Mouse (Mus musculus) cerebellum, postnatal 25 days (tissue): ENCODE data around the gene Dot1l.

ENCODE experiments used
- DNase-seq, 2 experiments: peaks; one replicate each; pipeline ENCODE4 v3.0.0; 2021; ENCODE audit warnings: mixed read lengths in 2 of 2

Dot1l gene

DNA sequence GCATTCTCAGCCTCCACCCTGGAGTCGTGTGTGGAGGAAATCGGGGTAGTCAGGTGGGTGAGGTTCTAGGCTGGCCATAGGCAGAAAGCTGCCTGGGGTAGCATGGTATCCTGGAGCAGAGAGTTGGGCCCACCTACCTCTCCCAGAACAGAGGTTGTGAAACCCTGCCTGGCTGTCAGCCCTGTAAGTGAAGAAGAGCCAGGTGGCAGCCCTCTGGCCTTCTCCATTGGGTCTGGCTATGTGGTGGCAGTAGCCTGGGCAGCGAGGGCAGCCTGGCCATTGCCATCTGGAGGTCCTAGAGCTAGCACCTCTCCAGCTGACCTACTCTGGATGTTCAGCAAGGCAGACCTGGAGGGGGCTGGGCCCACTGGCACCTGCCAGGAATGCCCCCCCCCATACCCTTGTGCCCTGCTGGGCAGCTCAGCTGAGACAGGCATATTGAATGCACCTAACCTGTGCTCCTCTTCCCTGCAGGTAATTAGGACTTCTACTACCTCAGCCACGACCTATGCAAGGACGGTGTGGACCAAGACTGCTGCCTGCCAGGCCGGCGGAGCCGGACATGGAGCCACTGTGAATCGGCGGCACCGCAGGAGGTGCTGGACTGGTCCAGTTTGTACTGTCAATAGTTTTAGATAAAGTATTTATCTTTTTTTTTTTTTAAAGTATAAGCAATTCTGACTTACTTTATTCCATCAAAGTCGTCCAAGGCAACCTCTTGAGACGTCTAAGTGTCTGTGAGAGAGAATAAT is 38.2 kb downstream of the Dot1l start:
- DNase-seq, result peak; percentile 76 to 81

DNA sequence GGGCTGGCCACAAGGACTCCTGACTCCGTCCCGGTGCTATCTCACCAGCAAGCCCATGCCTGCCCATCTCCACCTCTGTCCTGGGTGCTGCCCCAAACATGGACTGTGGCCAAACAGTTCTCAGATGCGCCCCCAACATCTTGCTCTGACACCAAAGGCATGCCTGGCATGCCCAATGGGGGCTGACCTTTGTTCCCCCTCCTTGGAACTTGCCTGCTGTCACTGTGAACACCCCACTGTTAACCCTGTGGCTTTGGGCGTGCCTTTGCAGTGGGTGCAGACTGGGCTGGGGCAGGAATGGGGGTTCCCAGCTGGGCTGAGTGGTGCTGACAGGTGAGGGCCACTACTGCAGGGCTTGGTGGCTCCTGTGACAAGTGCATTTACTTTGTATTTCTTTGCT is 38.8 kb downstream of the Dot1l start:
- peak in 1 of 2 experiments; percentile 36 for DNase-seq

DNA sequence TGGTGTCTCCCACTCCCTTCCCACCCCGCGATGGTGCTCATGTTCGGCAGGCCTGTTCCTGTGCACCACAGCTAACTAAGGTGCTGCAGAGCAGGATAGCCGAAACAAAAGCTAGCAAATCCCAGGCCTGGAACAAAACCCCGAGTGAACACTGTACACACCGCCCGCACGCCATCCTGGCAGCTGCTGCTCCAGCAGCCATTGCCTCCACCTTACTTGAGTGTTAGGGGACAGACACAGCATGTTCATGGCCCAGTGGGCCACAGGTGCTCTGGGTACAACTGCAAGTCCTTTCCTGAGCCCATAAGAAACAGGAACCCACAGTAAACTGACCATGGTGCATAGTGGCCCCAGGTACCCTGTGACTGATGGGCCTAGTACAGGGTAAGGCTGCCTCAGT is 39.7 kb downstream of the Dot1l start:
- peak in 1 of 2 experiments; percentile 29 for DNase-seq

DNA sequence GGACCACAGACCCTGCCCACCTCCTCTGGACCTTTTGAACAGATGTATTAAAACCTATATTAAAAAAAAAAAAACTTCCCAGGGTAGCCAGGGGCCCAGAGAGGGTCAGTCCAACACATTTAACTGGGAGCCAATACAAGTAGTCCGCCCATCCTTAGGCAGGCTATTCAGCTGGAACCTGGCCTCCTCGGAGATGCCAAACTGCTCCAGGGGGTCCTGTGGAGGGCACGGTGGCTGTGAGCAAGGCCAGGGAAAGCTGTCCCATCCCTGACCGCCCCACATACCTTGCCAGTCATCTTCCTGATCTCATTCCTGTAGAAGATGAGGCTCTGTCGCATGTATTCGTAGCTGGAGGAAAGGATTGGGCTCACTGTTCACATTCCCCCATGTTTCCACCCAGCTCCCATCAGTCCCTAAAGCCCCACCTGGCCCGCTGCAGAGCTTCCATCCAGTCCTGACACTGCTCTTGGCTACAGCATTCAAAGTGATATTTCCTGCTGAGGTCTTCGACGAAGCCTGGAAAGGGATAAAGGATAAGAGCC is 41.4 kb downstream of the Dot1l start:
- DNase-seq, result peak in 1 of 2 experiments; percentile 48

DNA sequence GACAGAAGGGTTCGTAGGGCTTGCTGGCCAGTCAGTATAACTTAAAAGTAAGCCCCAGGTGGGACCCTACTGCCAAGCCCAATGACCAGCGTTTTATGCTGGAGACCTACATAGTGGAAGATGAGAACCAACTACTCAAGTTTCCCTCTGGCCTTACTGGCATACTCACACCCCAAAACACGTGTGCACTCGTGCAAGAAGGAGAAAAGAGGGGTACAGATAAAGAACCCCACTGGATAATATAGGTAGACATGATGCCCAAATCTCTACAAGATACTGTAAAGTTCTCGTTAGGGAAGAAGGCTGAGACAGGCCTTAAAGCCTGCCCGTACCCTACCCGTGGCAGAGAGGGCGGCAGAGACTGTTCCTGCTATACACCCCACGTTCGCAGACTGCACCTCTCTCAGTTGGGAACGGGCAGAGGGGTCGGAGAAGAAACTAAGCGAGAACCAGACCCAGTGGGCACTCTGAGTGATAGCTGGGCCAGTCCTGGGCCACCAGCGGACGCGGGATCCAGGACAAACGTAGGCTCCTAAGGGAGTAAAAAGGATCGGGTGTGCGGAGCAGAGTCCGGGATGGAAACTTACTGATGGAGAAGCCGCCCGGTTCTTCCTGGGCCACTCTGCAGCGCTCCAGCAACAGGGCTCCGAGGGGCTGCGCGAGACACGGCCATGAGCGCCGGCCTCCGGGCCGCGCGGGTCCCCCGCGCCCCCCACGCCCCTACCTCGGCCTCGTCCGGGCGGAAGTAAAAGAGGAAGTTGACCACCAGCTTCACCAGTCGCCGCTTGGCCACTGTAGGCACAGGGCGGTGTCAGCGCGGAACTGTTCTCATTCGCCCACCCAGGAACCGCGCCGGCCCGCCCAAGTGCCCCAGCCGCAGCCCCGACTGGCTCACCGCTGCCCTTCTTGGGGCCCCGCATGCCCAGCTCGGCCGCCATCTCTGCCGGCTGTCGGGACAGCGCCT is 42.5 kb downstream of the Dot1l start:
- peak in 1 of 2 experiments; percentile 12 for DNase-seq

DNA sequence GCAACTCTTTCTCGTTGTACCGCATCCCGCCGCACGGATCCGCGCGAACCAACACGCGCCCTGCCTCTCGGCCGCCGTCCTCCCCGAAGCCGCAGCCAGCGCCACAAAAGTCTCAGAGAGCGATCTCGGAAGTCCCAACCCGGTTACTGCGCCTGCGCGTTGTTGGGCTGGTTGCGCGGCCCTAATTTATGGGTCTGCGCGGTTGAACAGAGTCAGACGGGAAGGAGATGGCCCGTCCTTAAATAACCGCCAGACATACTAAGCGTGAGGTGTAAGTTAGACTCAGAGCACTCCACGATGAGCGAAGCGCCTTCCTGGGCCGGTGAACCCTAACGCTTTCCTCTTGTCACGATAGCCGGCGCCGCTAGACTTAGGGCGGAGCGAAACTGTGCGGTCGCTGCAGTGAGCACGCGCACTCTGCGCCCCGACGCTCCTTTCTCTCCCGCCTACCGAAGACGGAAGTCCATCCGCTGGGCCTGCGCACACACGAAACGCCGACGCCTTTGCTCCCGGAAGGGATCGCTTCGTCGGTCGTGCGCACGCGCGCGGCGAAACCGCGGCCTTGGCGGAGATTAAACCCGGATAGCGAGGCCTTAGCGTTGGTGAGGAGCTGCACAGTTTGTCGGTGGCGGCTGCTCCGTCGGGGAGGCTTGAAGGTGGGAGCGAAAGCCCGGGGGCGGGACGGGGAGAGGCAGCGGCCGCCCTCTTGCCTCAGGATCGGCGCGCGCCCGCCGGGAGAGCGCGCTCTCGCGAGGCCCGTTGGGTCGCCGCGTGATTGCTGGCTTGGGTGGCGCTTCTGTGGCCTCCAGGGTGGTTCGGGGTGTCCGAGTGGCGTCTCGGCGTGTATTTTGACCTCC is 43.4 kb downstream of the Dot1l start, which contains the start of the genes Sf3a2 and Plekhj1:
Gene Sf3a2, plus strand, starts transcription at position 49 of the 857 bp plus-strand sequence.
Gene Plekhj1, minus strand, starts transcription at position 477 of the 857 bp plus-strand sequence.
- DNase-seq, result peak; percentile 98 to 99

DNA sequence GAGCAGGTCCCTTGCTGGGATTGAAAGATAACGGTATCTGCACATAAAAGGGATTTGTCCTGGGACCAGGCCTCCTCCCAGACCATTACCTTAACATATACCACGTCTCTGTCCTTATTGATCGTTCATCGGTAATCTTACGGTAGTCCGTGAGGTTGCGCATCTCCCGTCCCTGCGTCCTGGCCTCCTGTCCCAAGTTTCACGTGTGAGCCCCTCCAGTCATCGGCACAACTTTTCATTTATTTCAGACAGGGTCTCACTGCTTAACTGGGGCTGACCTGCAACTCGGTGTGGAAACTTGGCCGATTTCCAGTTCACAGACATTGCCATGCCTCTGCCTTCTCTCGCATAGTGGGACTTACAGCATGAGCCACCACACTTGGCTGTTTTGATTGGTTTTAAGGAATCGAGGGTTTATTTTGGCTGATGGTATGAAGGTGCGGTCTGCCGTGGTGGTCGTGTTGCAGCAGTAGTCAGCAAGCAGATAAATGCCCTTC is 44.1 kb downstream of the Dot1l start:
- peak in 1 of 2 experiments; percentile 30 for DNase-seq

DNA sequence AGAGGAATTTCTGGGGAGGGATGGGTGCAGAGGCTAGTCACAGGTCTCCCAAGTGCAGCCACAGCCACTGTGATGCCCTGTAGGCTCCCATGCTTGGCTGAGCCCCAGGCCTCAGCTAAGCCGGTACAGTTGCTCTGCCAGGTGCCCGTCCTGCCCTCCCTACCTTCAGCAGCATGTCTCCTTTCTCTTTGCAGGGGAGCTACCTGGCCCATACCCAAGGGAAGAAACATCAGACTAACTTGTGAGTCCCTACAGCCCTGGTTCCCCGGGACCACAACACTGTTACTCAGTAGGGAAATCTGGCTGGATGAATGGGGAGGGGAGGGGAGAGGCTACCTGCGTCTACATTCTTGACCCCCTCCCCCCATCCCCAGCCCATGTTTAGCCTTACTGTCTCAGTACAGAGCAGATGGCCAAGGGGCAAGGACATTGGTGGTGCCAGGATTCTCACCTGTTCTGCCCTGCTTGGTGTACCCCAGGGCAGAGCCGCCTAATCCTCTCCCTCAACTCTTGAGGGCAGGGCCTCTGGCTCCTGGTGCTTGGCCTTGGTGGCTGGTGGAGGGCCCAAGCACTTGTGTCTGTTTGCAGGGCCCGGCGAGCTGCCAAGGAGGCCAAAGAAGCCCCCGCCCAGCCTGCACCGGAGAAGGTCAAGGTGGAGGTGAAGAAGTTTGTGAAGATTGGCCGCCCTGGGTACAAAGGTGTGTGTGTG is 47.4 kb downstream of the Dot1l start:
- DNase-seq, result peak; percentile 30 to 47

DNA sequence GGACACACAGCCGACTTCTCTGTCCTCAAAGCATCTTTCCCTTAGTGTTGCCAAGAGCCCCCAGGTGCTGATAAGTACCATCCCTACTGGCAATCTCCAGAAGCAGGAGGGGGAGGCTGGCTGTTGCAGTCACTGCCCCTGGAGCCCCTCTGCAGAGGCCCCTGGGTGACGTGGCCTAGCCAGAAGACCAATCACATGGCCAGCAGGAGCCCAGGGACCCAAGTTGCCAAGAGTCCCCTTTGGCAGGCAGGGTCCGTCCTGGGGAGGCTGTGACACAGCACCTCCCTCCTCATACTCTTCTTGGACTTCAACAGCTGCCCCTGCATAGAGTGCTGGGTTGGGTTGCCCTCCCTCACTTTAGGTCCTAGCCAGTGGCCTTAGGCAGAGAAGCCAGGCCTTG is 48.0 kb downstream of the Dot1l start:
- DNase-seq, result no peak

DNA sequence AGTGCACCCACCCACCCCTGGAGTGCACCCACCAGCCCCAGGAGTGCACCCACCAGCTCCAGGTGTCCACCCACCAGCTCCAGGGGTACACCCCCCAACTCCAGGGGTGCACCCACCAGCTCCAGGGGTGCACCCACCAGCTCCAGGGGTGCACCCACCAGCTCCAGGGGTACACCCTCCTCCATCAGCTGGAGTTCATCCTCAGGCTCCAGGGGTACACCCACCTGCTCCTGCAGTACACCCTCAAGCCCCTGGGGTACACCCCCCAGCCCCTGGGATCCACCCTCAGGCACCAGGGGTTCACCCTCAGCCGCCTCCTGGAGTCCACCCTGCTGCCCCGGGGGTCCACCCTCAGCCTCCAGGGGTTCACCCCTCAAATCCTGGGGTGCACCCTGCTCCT is 49.3 kb downstream of the Dot1l start:
- DNase-seq, result peak; percentile 10 to 35

DNA sequence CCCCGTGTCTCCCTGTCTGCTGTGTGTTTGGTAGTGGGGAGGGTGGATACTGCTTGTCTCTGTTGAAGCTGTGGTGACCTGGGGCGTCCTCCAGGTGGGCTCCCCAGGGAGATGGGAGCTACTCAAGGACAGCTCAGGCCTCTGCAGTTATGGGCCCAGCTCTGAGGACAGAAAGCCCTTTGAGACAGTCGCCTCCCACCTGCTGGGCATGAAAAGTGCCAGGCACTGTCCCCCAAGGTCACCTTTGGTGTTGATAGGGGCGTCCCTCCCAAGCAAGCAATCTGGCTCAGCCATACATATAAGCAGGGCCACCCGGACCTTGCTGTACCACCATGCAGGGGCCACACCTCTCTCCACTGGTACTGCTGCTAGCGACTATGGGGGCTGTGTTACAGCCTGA is 49.9 kb downstream of the Dot1l start, which contains the start of gene Amh:
Gene Amh, plus strand, starts transcription at position 328 of the 400 bp plus-strand sequence.
- peak; percentile 13 to 24 for DNase-seq

DNA sequence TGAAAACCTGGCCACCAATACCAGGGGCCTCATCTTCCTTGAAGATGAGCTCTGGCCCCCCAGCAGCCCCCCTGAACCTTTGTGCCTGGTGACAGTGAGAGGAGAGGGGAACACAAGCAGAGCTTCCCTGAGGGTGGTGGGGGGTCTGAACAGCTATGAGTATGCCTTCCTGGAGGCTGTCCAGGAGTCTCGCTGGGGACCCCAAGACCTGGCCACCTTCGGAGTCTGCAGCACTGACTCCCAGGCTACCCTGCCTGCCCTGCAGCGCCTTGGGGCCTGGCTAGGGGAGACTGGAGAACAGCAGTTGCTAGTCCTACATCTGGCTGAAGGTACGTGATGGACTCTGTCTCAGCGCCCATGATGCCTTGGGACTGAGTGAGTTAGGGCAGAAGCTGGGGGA is 50.3 kb downstream of the Dot1l start:
- peak; percentile 16 to 47 for DNase-seq

DNA sequence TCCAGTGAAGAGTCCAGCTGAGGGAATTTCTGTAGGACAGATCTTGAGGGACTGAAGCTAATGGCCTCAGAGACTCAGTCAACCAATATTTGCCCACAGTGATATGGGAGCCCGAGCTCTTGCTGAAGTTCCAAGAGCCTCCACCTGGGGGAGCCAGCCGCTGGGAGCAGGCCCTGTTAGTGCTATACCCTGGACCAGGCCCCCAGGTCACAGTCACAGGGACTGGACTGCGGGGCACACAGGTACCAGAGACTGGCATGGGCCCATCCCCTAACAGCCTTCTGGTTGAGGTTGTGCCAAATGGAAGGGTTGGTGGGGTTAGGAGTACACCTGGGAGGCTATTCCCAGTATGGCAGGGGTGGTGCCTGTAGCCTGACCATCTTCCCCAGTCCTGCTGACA is 50.9 kb downstream of the Dot1l start:
- DNase-seq, result peak; percentile 92 to 95

DNA sequence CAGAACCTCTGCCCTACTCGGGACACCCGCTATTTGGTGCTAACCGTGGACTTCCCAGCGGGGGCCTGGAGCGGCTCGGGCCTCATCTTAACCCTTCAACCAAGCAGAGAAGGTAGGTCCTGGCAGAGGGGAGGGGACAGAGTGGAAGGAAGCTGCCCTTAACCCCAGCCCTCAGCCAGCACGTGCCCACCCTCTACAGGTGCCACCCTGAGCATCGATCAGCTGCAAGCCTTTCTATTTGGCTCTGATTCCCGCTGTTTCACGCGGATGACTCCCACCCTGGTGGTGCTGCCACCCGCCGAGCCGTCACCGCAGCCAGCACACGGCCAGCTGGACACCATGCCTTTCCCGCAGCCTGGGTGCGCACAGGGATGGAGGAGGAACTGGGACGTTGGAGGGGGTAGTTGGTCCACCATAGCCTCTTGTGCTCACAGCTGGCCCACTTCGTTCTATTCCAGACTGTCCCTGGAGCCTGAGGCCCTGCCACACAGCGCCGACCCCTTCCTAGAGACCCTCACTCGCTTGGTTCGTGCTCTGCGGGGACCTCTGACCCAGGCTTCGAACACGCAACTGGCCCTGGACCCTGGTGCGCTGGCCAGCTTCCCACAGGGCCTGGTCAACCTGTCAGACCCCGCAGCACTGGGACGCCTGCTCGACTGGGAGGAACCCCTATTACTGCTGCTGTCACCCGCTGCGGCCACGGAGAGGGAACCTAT is 51.5 kb downstream of the Dot1l start:
- peak in 1 of 2 experiments; percentile 60 for DNase-seq

DNA sequence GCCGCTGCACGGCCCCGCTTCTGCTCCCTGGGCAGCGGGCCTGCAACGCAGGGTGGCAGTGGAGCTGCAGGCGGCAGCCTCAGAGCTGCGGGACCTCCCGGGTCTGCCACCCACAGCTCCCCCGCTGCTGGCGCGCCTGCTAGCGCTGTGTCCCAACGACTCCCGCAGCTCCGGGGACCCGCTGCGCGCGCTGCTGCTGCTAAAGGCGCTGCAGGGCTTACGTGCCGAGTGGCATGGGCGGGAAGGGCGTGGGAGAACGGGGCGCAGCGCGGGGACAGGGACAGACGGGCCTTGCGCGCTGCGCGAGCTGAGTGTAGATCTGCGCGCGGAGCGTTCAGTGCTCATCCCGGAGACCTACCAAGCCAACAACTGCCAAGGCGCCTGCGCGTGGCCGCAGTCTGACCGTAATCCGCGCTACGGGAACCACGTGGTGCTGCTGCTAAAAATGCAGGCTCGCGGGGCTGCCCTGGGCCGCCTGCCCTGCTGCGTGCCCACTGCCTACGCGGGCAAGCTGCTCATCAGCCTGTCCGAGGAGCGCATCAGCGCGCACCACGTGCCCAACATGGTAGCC is 52.1 kb downstream of the Dot1l start:
- DNase-seq, result peak; percentile 91 to 92

DNA sequence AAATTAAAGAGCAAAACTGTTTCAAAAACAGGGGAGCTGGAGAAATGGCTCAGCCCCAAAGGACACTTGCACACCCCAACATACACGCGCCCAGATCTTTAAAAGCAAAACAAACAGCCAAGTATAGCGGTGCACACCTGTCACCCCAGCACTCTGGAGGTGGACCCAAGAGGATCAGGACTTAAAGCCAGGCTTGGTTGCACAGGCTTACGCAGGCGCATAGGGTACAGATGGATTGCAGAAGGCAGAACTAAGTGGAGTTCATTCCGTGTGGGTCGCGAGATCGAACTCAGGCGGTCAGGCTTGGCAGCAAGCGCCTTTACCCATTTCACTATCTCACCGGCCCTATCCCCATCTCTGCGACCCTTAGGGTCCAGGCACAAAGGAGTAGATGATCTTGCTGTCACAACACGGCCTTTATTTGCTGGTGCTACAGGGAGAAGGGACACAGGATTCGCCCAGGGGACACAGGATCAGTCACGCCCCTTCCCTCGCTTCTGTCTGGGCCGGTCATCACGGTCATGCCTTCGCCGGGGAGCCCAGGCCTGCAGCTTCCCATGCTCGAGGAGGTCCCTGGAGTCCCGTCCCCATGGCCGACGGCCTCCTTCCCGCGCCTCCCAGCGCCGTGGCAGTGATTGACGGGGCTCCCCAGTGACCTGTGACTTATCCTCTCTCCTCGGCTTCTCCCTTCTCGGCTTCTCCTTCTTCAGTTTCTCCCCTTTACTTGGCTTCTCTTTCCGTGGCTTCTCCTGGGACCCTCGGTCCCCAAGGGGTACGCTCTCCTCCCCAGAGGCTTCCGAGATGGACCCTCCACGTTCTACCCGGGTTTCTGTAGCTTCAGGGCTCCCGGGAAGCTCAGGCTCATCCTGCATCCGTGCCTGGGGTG is 53.3 kb downstream of the Dot1l start:
- DNase-seq, result peak; percentile 37 to 45

DNA sequence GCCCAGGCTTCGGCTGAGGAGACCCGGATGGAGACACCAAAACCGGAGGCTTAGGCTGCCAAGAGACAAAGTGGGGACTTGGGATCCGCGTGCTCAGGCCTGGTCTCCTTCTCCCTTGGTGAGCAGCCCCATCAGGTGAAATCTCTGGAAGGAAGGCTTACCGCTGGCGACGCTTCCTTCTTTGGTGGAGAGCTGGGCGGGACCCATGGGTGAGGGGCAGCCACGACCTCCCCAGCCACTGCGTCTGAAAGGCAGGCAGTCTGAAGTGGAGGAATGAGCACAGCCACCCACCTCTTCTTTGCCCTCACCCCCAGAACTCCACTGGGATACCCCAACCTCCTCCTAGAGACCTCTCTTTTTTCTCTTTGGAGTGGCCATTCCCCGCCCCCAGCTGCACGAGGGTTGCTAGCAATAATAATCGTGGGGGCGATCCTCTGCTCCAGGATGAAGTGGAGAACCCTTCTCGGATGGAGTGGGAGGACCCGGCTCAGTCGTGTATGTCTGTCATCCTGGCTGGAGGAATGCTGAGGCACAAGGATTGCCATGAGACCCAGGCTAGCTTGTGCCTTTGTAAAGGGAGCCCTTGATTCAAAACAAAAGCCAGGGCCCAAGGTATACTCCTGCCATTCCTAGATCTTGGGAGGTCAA is 54.1 kb downstream of the Dot1l start:
- peak; percentile 27 to 32 for DNase-seq

DNA sequence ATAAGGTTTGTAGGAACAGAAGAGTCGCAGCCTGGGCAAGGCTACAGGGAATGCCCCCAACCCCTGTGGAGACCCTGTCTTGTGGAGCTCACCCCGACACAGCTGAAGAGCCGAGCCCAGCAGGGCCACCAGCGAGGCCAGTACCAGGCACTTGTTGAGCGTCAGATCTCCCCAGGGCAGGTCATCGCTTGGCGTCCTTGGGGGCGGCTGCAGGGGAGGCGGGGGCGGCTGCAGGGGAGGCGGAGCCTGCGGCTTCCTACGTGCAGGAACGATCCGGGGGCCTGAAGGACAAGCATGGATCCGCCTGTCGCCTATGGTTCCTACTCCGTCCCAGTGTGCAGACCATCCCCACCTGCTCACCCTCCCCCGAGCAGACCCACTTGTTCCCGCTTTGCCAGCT is 55.1 kb downstream of the Dot1l start:
- peak in 1 of 2 experiments; percentile 27 for DNase-seq
